Mouse (Mus musculus): ENCODE measurements around the gene Pttg1.

DNA sequence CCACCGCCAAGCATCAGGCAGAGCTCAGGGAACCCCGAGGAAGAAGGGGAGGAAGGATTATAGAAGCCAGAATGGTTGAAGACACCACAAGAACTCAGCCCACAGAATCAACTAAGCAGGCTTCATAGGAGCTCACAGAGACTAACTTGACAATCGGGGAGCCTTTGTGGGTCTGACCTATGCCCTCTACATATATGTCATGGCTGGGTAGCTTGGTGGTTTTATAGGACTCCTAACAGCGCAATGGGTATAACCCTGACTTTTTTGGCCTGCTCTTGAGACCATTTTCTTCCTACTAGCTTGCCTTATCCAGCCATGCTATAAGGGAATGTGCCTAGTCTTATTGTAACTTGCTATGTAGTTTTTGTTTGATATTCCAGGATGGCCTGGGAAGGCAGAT, 29.8 kb downstream of the Pttg1 start:
- TF ChIP-seq POLR2A (IDR thresholded peaks at IDR 0.05; ENCODE audit: borderline replicate concordance, extremely low read depth, low read depth, low read length) (no peak), CTCF (IDR thresholded peaks at IDR 0.05; ENCODE audit: insufficient read depth, low read length) (no peak)
